Mouse (Mus musculus) kidney, postnatal 0 days (tissue): ENCODE measurements around the gene Akirin2. TPM values are rescaled to one million over a fixed set of nuclear protein-coding genes. Genes with fewer than 3 reads are reported as not detected.

Source experiments
- ATAC-seq: fragments of 200-750 bp; cut with Nextera tagmentation; replicated peaks from 2 replicates; pipeline ENCODE4 v1.8.0; 2017; ENCODE audit warnings: low read depth, moderate number of reproducible peaks, moderate TSS enrichment, moderate library complexity; ENCODE audit not compliant: low FRiP score
- DNase-seq: peaks from one replicate; pipeline ENCODE4 v3.0.0-alpha.2; 2016; ENCODE audit warnings: low spot score
- H3K27ac ChIP-seq: fragments of 300-500 bp; sonication (generic); 2 replicates; pipeline ENCODE4 v1.5.1; 2014; ENCODE audit warnings: mild to moderate bottlenecking
- H3K27me3 ChIP-seq: fragments of 300-500 bp; sonication (generic); 2 replicates; pipeline ENCODE4 v1.6.1; 2014; ENCODE audit warnings: low read length, mixed read lengths; ENCODE audit not compliant: insufficient read depth
- H3K36me3 ChIP-seq: fragments of 300-500 bp; sonication (generic); 2 replicates; pipeline ENCODE4 v1.6.1; 2014; ENCODE audit warnings: low read length, mixed read lengths; ENCODE audit not compliant: insufficient read depth
- H3K4me1 ChIP-seq: fragments of 300-500 bp; sonication (generic); replicated peaks from 2 replicates; pipeline ENCODE4 v1.6.1; 2014; ENCODE audit warnings: antibody characterized with exemption, low read length, mixed read lengths; ENCODE audit not compliant: insufficient read depth
- H3K4me2 ChIP-seq: fragments of 300-500 bp; sonication (generic); 2 replicates; pipeline ENCODE4 v1.6.1; 2014; ENCODE audit warnings: mild to moderate bottlenecking, low read length, moderate library complexity, mixed read lengths
- H3K4me3 ChIP-seq: fragments of 300-500 bp; sonication (generic); replicated peaks from 2 replicates; pipeline ENCODE4 v1.5.1; 2014; ENCODE audit warnings: low read depth, low read length
- H3K9ac ChIP-seq: fragments of 300-500 bp; sonication (generic); 2 replicates; pipeline ENCODE4 v1.6.1; 2014; ENCODE audit warnings: low read depth, low read length
- H3K9me3 ChIP-seq: fragments of 300-500 bp; sonication (generic); replicated peaks from 2 replicates; pipeline ENCODE4 v1.6.1; 2016; ENCODE audit warnings: low read length, inconsistent platforms, mixed read lengths
- CTCF ChIP-seq: IDR thresholded peaks from 2 replicates; pipeline ENCODE4 v1.5.1; 2016; ENCODE audit warnings: antibody characterized with exemption, low read depth, mild to moderate bottlenecking, moderate library complexity
- WGBS: fragments of 180-500 bp; shearing (Covaris S2); extraction: QIAGEN DNeasy Blood & Tissue Kit; methylation state at CpG from one replicate; pipeline ENCODE4 v1.1.7; 2014; 5-methylcytosine and 5-hydroxymethylcytosine counted together
- polyA plus RNA-seq: library from polyadenylated mRNA; unstranded; fragments of >200 nt; fragmentation: Nextera tagmentation; extraction: Ambion mirVana; gene quantifications from 2 replicates; pipeline ENCODE4 v1.2.1, GENCODE M21; 2015

Akirin2 gene
- polyA plus RNA-seq, 1 experiment from 2014 or later = 81.0 TPM

DNA sequence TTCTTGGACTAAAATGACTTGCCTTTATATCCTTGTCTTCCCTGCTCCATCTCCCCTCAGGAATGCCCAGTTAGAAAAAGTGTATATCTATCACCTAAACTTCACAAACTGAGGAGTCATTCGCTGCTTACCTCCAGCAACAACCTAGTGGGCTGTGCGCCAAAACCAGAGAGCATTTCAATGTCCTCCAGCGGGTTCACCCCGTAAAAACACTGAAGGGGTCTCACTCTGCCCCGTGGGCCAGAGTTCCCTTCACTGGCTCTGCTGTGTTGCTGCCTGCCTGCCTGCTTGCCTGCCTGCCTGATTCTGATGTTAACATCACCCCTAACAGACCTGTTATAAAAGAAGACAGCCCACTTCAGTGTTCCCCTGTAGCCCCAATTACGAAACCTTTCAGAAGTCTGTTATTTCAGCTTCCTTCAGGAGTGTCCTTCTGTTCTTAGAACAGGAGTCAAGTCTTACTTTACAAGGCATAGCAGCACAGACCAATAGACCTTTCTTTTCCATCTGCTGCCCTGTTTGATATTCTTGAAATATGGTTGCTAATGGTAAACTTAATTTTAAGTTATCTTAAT is 62.9 kb downstream of the Akirin2 start:
- peak overlapping the region; percentile 83 for H3K4me3 ChIP-seq
- H3K9ac ChIP-seq = peak overlapping the region; percentile 77
- no peaks in the 10 kb centered on the region for H3K27me3 ChIP-seq
- H3K27ac ChIP-seq = peak overlapping the region; percentile 89
- TF ChIP-seq CTCF = no peak; the same call in 1 of the 2 replicates
- H3K4me1 ChIP-seq = peaks cover 13% of the 10 kb centered on the region
- peak overlapping the region; percentile 90 for H3K4me2 ChIP-seq
- no peak for ATAC-seq
- WGBS = 37% methylated on average over 6 of the region's 6 CpGs
- H3K36me3 ChIP-seq = no peaks in the 10 kb centered on the region
- peak; percentile 8 for DNase-seq
- no peaks in the 10 kb centered on the region for H3K9me3 ChIP-seq

DNA sequence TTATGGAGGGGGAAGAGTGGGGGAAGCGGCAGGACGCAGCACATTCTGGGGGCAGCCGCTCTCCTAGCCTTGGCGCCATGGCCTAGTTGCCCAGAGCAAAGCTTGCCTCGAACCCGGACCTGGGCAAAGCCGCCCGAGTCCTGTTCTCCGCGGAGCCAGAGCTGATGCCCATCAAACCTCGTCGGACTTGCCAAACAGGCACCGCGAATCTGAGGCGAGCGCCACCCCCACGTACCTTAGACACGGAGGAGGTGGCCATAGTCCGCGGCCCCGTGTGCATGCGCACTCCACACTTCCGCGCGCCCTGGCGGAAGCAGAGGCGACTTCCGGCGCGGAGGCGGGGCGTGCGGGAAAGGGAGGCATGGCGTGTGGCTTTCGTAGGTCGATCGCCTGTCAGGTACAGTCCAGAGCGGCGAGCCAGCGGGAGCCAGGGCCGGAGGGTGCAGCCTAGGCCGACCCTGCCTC is 63.9 kb downstream of the Akirin2 start, which contains the start of the genes Orc3 and Rars2:
Gene Orc3, minus strand, starts transcription at position 315 of the 465 bp plus-strand sequence.
Gene Rars2, plus strand, starts transcription at position 328 of the 465 bp plus-strand sequence.
- Histone ChIP-seq H3K36me3 (no peaks in the 10 kb centered on the region), H3K27me3 (no peaks in the 10 kb centered on the region), H3K27ac (peak within 1 kb of the TSS; percentile 89), H3K4me2 (peak within 1 kb of the TSS; percentile 90), H3K4me1 (peaks cover 13% of the 10 kb centered on the region), H3K4me3 (peak within 1 kb of the TSS; percentile 83), H3K9ac (peak within 1 kb of the TSS; percentile 77), H3K9me3 (no peaks in the 10 kb centered on the region)
- DNase-seq (peak; percentile 95), ATAC-seq (peak; percentile 98)
- peak; percentile 35; the same call in 1 of the 2 replicates for TF ChIP-seq CTCF
- under 1% methylated on average over 42 of the region's 42 CpGs for WGBS

DNA sequence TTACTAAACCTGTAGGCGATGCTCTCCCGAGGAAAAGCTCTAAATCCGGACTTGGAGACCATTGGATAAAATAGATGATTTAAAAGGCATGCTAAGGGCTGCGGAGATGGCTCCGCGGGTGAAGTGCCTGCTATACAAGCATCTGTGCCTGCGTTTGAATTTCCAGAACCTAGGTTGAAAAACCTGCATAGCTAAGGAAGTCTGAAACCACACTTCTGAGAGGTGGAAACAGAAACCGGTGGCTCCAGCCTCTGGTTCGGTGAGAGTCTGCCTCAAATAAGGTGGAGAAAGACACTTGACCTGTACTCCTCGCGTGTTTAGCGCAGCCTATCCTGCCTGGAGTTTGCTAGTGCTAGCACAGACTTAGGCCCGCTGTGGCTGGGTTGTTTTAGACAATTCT is 64.6 kb downstream of the Akirin2 start:
- DNase-seq = peak; percentile 19
- ATAC-seq = no peak
- under 1% methylated on average over 13 of the region's 13 CpGs for WGBS

DNA sequence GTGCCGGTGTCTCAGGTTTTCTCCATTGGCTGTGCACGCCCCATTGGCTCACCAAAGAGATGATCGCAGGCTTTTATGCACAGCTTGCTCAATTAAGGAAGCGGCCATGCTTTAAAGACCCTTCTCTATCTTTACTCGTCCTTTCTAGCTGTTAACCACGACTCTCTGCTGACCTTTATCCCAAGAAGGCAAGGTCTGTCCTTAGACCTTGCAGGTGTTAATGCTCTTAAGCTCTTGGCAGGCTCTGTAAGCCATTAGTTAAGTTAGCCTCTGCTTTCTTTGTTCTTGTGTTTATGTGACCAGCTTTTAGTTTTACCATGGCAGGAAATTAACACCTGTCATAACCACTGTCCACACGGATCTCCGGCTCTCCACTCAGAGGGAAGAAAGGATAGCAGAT is 65.4 kb downstream of the Akirin2 start:
- Histone ChIP-seq H3K27me3 (no peaks in the 10 kb centered on the region), H3K27ac (peak overlapping the region; percentile 89; the same call in 1 of the 2 replicates), H3K4me3 (peak overlapping the region; percentile 83), H3K4me2 (peak overlapping the region; percentile 90), H3K9ac (peak overlapping the region; percentile 77), H3K9me3 (no peaks in the 10 kb centered on the region), H3K4me1 (peaks cover 13% of the 10 kb centered on the region), H3K36me3 (no peaks in the 10 kb centered on the region)
- DNase-seq = peak; percentile 7
- no peak for ATAC-seq
- WGBS = 41% methylated on average over 8 of the region's 8 CpGs
- no peak for TF ChIP-seq CTCF

More for the DNA sequence above, 64.6 kb downstream of the Akirin2 start:
- no peaks in the 10 kb centered on the region for H3K36me3 ChIP-seq
- no peak for TF ChIP-seq CTCF
- H3K4me3 ChIP-seq = peak overlapping the region; percentile 83
- no peaks in the 10 kb centered on the region for H3K27me3 ChIP-seq
- peak overlapping the region; percentile 89 for H3K27ac ChIP-seq
- H3K4me1 ChIP-seq = peaks cover 13% of the 10 kb centered on the region
- H3K9ac ChIP-seq = peak overlapping the region; percentile 77
- H3K9me3 ChIP-seq = no peaks in the 10 kb centered on the region
- H3K4me2 ChIP-seq = peak overlapping the region; percentile 90

Other genes starting within 250 kb of the Akirin2 start
- 64.1 and 67.0 TPM in 2 replicates for gene Orc3, start 64.0 kb downstream of the Akirin2 start, polyA plus RNA-seq
- gene Rars2, start 64.0 kb downstream of the Akirin2 start, polyA plus RNA-seq = 59.6 and 67.4 TPM in 2 replicates
- 34.7 and 40.6 TPM in 2 replicates for gene Slc35a1, start 136.5 kb downstream of the Akirin2 start, polyA plus RNA-seq
- 1.1 and 1.3 TPM in 2 replicates for gene Cfap206, start 179.3 kb downstream of the Akirin2 start, polyA plus RNA-seq
- gene Gm136, start 205.3 kb downstream of the Akirin2 start, polyA plus RNA-seq = not detected in 2 replicates
- 73.0 and 80.3 TPM in 2 replicates for gene Smim8, start 227.5 kb downstream of the Akirin2 start, polyA plus RNA-seq